Mouse (Mus musculus) megakaryocyte-erythroid progenitor cell, adult 5-6 weeks (primary cell): ENCODE results near the gene Fam20a. TPM values are rescaled to one million over a fixed set of nuclear protein-coding genes. Genes with fewer than 3 reads are reported as not detected.
"Not testable (repeated sequence)": the region's sequence is repeated elsewhere in the genome, so short reads cannot be mapped to it uniquely, and the experiment has no call there.

ENCODE experiments used
- ATAC-seq: replicated peaks from 2 replicates; pipeline ENCODE4 v1.8.0; 2016; ENCODE audit warnings: mild to moderate bottlenecking, inconsistent platforms; ENCODE audit not compliant: severe bottlenecking, poor library complexity, low FRiP score, low TSS enrichment
- total RNA-seq, 2 experiments: library from RNA; stranded (forward) in 1 of 2; stranded (reverse) in 1 of 2; fragments of 200-1000, 215-1000 nt in 1 of 2; fragments of >200 nt in 1 of 2; fragmentation: Nextera tagmentation in 1 of 2; gene quantifications; 2 replicates each; pipeline ENCODE4 v1.2.3; 2014 to 2017

Gene Fam20a
- total RNA-seq, 2 experiments from 2014 or later = 0.70 TPM; not detected in 1

DNA sequence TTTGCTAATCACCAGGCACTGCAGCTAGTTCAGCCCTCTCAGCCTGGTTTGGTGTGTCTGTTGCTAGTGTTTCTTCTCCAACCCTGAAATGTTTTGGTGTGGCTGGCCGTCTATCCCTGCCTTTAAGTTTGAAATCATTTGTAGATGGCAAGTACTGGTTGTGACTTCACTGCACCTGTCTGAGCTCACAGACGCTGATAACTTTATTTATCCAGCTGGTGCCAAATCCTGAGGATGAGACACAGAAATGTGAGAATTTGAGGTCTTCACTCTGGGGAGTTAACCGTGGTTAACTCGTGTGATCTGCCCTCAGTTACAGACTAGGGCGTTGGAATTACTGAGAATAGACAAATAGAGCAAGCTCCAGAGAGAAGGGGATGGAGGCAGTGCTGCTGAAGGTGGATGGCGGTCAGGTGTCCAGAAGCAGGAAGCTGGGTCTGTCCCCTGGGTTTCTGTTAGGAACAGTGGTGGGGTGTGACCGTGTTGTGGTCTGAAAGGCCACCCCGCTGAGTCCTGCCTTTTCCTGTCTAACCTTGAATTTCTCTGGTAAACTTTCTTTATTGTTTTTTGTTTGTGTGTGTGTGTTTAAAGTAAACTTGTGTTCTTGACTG is 53.9 kb downstream of the Fam20a start:
- no peak for ATAC-seq

DNA sequence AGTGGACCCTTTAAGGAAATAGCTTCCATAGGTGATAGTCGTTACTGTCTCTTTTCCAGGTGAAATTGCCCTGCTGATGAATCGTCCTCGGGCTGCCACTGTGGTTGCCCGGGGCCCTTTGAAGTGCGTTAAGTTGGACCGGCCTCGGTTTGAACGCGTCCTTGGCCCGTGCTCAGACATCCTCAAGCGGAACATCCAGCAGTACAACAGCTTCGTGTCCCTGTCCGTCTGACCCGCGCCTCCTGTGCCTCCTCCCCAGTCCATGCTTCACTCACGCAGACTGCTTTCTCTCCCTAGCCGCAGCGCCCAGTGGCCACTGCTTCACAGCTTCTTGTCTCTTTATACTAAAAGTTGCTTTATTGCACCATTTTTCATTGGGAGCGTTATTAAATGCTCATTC is 54.7 kb downstream of the Fam20a start:
- no peak for ATAC-seq

DNA sequence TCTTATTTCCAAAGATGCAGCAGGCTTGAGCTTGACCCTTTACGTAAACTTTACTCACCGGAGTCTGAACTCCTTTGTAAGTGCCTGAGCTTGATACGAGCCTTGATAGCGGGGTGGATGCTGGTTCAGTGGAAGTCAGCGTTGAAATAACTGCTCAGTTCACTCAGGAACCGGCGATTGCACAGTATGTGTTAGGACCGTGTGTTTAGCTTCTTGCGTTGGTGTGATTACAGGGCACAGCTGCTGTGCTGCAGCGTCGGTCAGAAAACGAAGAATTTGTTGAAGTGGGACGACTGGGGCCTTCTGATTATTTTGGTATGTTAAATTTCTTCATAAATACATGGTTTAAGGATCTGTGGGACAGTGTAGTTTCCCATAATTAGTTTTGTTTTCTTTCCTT is 55.7 kb downstream of the Fam20a start:
- no peak for ATAC-seq

DNA sequence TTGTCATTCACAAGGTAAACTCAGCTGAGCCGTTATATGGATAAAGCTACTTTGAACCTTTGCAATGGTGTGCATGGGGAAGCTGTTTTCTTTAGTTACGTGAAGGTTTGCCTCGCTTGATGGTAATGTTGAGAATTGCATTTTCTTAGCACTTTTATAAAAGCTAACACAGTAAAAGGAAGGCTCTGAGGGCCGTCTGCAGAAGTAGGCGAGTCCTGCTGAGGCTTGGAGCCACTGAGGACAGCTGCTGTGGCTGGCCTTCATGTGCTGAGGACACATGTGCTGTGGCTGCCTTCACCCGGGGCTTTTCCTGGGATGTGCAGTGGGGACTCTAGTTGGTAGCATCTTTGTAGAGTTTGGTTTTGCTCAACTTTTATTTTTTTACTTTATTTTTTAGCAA is 56.7 kb downstream of the Fam20a start:
- no peak for ATAC-seq

DNA sequence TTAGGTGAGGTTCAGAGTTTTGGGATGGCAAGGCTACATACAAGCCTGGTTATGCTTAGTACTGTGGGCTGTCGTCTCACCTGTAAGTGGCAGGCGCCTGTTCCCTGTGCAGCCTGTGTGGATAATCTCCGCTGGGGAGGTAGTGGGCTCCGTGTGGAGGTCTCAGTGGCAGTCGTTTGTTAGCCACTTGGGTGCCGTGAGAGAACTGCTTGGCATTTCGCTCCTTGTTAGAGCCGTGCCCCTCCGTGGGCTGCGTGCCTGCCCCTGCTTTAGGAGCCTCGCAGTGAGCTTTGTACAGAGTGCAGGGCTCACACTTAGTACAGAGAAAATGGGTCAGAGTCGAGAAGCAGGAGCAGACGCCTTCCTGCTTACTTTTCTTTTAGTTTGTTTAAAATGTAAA is 57.8 kb downstream of the Fam20a start:
- no peak for ATAC-seq

DNA sequence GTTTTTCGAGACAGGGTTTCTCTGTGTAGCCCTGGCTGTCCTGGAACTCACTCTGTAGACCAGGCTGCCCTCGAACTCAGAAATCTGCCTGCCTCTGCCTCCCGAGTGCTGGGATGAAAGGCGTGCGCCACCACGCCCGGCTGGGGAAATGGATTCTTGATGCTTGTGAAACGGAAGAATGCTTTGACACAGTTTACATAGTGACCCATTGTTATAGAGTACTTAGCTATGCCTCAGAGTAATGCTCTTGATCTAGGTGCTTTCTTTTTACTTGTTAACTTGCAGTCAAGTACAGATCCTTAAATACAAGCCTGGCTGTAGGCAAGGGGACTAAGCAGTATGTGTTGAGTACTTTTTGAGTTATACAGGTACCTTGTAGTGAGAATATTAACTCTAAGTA is 61.6 kb downstream of the Fam20a start:
- ATAC-seq = not testable (repeated sequence)

DNA sequence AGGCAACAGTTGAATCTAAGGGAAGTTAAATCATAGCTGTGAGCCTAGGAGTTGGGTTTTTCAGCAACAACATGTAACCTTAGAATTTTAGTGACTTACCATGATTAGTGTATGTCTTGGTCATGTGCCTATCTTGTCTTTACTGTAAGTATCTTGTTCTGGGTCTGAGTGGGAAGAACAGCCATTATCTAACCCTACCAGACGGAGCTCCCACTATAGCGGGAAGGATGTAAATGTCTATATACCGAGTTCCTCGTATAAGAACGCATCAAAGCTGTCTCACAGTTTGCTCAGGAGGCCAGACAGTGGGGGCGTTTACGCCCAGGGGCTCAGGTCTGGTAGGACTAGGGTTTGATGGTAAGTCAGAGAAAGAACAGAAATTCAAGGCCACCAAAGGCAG is 65.8 kb downstream of the Fam20a start:
- peak; percentile 86 for ATAC-seq

DNA sequence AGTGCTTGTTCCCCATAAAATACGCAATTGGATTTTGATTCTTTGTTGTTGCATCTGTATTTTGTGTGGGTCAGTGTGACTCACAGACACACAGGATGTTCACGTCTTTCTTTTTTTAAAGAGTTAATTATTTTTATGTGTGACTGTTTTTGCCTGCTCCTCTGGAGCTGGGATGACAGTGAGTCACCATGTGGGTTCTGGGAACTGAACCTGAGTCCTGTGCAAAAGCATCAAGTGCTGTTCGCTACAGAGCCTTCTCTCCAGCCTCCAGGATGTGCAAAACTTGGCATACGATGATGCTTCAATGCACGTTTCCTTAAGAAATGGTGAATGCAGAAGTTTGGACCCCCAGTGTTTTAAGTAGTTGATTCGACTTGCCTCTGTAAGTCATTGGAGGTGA is 67.5 kb downstream of the Fam20a start:
- no peak for ATAC-seq

DNA sequence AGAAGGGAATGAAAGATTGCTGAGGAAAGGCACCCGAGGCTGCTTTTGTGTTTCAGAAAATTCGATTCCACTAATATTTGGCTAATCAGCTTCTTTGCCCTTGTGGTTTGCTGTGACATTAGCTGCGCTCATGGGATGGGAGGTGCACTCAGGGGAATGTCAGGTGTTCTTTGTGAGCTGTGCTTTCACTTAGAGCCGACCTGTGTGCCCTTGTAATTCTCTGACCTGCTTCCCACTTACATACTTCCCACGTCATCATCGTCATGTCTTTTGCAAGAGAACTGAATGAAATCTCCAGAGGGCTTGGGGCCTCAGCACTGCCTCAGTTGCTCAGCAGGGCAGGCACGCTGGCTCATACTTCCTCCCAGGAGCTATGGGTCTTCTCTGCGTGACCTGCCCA is 68.9 kb downstream of the Fam20a start:
- ATAC-seq = no peak

DNA sequence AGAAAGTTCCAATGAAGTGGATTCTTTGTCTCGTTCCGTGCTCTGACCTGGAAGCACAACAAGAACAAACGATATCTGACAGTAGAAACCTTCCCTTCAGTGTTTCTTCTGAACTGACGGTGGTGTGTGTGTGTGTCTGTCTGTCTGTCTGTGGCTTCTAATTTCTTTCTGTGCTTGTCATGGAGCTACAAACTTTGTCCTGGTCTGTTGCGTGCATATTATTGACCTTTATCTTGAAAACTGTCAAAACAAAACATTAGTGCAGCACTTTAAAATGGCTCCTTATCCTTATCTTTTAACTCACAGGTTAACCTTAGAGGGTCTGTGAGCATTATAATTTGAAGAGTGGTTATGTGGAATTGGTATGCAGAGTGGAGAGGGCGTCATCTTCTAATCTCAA is 69.6 kb downstream of the Fam20a start:
- peak; percentile 13 for ATAC-seq

DNA sequence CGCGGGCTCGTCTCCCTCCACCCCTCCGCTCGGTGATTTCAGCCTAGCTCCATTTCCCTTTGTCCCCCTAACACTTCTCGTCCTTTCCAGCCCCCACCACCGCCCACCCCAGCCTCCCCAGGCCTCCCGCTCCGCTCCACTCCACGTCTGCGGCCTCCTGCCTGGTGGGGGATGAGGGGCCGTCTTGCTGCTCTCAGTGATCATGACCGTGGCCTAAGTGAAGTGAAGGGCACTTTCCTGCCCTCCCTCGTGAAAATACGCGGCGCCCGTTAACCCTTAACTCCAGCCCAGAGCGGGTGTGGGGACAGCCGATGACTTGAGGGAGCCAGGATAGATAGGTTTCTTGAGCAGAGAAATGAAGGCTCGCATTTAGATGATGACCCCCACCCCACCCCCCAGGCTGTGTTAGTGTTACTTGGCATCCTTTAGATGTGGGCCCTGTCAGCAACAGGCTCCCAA is 70.5 kb downstream of the Fam20a start:
- ATAC-seq = no peak

DNA sequence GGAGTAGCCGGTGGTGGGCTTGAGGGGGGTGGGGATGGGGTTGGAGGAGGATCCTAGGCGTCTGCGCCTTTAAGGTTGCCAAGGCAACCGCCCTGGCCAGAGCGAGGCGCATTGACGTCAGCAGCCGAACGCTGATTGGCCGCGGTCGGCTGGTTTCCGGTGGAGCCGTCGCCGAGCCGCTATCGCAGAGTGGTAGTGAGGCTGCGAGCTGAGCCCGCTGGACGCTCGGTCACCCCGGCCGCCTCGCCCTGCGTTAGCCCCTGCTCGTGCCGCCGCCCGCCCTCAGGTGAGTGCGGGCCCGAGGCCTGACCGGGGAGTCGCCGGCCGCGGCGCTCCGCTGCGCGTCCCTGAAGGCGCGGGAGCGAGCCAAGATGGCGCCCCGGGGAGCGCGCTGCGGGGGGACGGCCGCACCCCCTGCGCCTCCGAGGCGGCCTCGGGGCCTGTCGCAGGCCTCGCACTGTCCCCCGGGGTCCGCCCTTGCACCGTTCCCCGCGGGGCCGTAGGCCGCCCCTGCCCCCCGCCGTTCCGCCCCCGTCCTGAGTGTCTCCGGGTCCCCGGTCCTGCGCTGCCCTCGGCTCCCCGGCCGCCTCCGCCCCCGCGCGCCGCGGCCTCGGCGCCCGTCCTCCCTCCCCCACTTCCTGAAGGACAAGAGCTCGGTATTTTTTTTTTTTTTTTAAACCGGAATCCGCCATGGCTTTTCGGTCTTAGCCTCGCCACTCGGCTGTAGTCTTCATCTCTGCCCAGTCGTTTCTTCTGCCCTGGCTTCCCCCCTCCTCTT is 71.1 kb downstream of the Fam20a start:
- peak; percentile 80 for ATAC-seq

DNA sequence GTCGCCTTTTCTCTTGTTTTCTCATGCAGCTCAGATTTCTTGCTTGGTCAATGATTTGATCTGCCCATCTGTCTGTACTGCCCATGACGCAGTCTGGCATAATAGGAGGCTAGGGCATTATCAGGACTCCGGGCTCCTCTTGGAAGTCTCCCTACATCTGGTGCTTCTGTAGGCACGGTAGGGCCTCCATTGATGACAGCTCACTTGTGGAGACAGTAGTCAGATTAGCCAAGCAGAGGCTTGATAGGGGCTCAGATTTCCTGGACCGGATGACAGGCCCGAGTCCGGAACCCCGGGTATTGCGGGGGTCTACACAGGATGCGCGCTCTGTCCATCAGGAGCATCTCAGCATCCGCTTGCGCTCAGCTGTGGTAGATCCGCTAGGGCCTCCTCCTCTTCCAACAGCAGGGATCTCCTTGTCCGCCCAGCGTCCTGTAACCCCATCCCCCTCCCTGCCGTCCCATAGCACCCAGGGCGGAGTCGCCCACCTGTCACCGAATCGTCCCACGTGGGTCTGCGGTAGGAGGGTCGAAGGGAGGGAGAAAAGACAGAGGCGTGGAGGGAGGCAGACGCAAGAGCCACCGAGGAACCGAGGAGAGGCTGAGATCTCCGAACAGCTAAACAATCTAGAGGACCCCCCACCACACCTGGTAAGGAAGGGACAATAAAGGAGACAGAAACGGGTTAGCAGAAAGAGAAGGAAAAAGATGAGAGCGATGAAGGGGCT is 71.9 kb downstream of the Fam20a start:
- peak; percentile 56 for ATAC-seq

DNA sequence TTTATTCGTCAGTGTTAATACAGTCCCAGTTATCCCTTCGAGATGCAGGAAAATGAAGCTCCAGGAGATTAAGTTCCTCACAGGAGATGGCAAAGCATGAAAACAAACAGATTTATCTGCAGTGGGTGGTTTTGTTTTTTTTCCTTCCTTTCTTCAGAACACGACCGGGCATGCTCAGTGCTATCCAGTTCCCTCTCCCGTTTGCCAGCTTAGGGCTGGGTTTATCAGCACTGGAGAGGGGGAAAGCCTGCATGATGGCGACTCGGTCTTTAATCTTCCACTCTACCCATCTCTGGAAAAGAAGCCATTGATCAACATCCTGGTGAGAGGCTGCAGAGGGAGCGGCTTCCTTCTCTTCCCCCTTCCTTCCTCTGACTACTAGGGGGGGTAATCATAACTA is 72.9 kb downstream of the Fam20a start, which contains the start of gene Prkar1a:
Prkar1a (plus strand) TSS at position 200 of the 400 bp plus-strand sequence.
- ATAC-seq = no peak

DNA sequence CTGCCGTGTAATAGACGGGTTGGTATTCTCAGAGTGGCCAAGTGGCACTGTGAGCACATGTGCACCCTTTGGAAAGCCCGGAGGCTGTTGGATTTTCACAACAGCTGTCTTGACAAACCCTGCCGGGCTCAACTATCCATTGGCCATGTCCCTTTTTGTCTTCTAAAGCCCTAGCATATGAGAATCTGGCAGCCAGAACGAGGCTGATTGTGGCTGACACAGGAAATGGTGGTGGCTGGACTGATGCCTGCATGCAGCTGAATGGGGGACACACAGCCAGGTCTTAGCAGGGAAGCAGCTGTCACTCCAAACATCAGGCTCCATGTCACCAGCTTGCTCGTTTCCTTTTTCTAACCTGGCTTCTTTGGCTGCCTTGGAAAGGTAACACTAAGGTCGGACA is 73.6 kb downstream of the Fam20a start:
- ATAC-seq = no peak

DNA sequence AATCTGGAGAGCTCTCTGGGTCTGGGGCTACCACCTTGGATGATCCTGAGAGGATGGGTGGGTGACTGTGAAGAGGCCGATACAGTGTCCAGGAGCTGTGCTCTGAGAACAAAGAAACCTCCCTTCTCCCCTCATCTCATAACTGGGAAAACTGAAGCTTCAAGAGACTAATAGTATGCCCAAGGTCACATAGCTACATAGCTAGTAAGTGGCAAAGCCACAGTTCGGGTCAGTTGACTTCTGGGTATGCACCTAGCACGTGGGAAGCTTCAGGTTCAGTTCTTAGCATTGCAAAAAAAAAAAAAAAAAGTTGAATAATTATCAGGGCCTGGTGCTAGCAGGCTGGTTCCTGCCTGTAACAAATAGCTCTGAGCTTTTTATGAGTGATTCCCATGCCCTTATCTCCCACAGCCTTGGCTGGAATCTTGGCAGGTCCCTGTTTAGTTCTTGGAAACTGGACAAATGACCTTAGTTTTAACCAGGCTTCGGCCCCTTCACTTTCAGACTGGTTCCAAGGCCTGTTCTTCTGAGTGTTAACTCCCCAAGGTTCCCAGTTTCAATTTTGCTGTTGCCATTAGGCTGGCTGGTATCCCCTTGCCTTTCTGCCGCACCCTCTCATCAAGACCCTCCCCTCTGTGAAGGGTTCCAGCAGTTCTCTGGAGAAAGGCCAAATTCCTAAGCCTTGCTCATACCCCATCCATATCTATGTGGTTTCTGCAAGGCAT is 80.4 kb downstream of the Fam20a start:
- no peak for ATAC-seq

DNA sequence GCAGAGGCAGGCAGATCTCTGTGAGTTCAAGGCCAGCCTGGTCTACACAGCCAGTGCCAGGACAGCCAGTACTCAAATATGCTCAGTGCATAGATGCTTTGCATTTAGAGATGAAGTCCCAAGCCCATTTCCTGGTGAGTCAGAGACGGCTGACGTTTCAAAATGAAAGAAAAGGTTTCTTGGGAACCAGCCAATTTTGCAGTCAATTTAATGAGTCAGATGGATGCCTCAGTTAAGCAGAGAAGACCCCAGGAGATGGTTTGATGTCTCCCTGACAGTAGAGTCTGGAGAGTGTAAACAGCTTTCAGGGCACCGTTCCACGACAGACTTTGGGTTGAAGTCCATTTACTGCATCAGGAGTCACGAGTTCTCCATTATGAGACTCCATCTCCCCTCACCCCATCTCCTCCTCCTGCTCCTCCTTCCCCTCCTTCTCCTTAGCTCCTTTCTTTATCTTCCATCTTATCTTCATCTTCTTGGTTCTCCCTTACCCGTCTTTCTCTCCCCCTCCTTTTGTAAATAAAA is 86.1 kb downstream of the Fam20a start:
- no peak for ATAC-seq

DNA sequence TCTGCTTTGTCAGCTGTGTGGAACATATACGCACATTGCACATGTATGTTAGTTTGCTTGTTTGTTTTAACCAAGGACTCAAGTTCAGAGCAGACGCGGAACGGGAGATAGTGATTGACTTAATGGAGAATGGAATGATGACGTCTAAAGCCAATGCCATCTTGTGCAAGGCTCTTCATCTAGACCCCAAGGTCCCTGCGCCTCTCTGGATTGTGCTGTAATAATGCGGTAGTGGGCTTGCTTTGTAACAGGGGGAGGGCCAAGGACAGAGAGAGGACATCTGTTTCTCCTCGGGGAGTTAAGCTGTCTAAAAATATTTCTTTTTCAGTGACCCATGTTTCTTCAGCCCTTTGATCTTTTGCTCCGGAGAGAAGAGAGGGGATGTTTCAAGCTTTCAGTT is 87.2 kb downstream of the Fam20a start:
- ATAC-seq = no peak

DNA sequence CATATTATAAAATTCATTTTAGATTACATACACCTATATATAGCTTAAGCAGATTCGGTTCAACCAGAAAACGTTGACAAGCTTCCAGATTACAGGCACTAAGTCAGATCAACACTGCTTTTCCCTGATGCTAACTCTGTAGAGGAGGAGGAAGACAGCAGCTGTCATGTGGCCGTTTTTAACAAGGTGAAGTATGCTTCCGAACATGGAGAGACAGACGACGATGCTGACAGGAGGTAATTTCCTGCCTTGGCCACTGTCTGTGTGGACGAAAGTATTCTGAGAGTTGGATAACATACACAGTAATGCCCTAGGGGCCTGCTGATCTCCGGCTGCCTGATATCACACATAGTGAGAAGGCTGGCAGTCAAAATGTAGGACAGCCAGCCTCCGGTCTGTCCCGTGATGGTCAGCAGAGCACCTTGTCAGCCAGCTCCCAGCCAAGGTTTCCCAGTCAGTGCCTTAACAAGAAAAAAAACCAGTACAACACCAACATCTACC is 93.0 kb downstream of the Fam20a start:
- no peak for ATAC-seq
